Mouse (Mus musculus) spleen, postnatal 0 days (tissue): ENCODE measurements around the gene Olfr586. TPM values are rescaled to one million over a fixed set of nuclear protein-coding genes. Genes with fewer than 3 reads are reported as not detected.

Experiments
- polyA plus RNA-seq: library from polyadenylated mRNA; unstranded; fragments of >200 nt; fragmentation: Nextera tagmentation; extraction: Ambion mirVana; gene quantifications from 2 replicates; pipeline ENCODE4 v1.2.1, GENCODE M21; 2015

Olfr586 gene
- polyA plus RNA-seq = not detected in 2 replicates

GRCm38 (mm10) chr7:103125538-103125937 is at the start of gene Olfr586:
Olfr586 (minus strand) TSS chr7:103125638.

GRCm38 (mm10) chr7:103156256-103156655 is 30.8 kb upstream of the Olfr586 start, which contains the start of gene Olfr589:
Olfr589 (minus strand) TSS chr7:103156356.

GRCm38 (mm10) chr7:103140579-103140978 is 15.1 kb upstream of the Olfr586 start, which contains the start of gene Olfr588-ps1:
Olfr588-ps1 (plus strand) TSS chr7:103140879.

GRCm38 (mm10) chr7:103097420-103097819 is 28.0 kb downstream of the Olfr586 start, which contains the start of gene Olfr585:
Olfr585 (plus strand) TSS chr7:103097720.

GRCm38 (mm10) chr7:103081585-103081984 is 43.9 kb downstream of the Olfr586 start, which contains the start of gene Olfr584:
Olfr584 (plus strand) TSS chr7:103081885.

Other genes with a start within 250 kb of the Olfr586 start
- not detected in 2 replicates for gene Olfr568, start 248.5 kb downstream of the Olfr586 start, polyA plus RNA-seq
- gene Olfr569, start 234.8 kb downstream of the Olfr586 start, polyA plus RNA-seq = not detected in 2 replicates
- not detected in 2 replicates for gene Olfr570, start 231.1 kb downstream of the Olfr586 start, polyA plus RNA-seq
- not detected in 2 replicates for gene Olfr571, start 208.1 kb downstream of the Olfr586 start, polyA plus RNA-seq
- not detected in 2 replicates for gene Olfr572, start 201.2 kb downstream of the Olfr586 start, polyA plus RNA-seq
- gene Olfr573-ps1, start 183.1 kb downstream of the Olfr586 start, polyA plus RNA-seq = not detected in 2 replicates
- not detected in 2 replicates for gene Olfr574, start 177.2 kb downstream of the Olfr586 start, polyA plus RNA-seq
- not detected in 2 replicates for gene Olfr575, start 166.9 kb downstream of the Olfr586 start, polyA plus RNA-seq
- gene Olfr576, start 163.0 kb downstream of the Olfr586 start, polyA plus RNA-seq = not detected in 2 replicates
- gene Olfr577, start 149.7 kb downstream of the Olfr586 start, polyA plus RNA-seq = not detected in 2 replicates
- not detected in 2 replicates for gene Olfr578, start 136.3 kb downstream of the Olfr586 start, polyA plus RNA-seq
- gene Olfr582, start 87.6 kb downstream of the Olfr586 start, polyA plus RNA-seq = not detected in 2 replicates
- not detected in 2 replicates for gene Olfr583, start 74.3 kb downstream of the Olfr586 start, polyA plus RNA-seq
- gene Olfr584, start 43.8 kb downstream of the Olfr586 start, polyA plus RNA-seq = not detected in 2 replicates
- gene Olfr585, start 27.9 kb downstream of the Olfr586 start, polyA plus RNA-seq = not detected in 2 replicates
- gene Olfr588-ps1, start 15.2 kb upstream of the Olfr586 start, polyA plus RNA-seq = not detected in 2 replicates
- gene Olfr589, start 30.7 kb upstream of the Olfr586 start, polyA plus RNA-seq = not detected in 2 replicates
- gene Olfr591, start 52.7 kb upstream of the Olfr586 start, polyA plus RNA-seq = not detected in 2 replicates
- gene Olfr592, start 59.2 kb upstream of the Olfr586 start, polyA plus RNA-seq = not detected in 2 replicates
- gene Olfr593, start 86.2 kb upstream of the Olfr586 start, polyA plus RNA-seq = not detected in 2 replicates
- gene Olfr594, start 91.4 kb upstream of the Olfr586 start, polyA plus RNA-seq = not detected in 2 replicates
- not detected in 2 replicates for gene Usp17ld, start 126.9 kb upstream of the Olfr586 start, polyA plus RNA-seq
- gene Olfr596, start 180.0 kb upstream of the Olfr586 start, polyA plus RNA-seq = not detected in 2 replicates
- not detected in 2 replicates for gene Olfr597, start 190.7 kb upstream of the Olfr586 start, polyA plus RNA-seq
- gene Olfr598, start 197.9 kb upstream of the Olfr586 start, polyA plus RNA-seq = not detected in 2 replicates
- not detected in 2 replicates for gene Olfr599, start 210.3 kb upstream of the Olfr586 start, polyA plus RNA-seq
- gene Olfr600, start 224.0 kb upstream of the Olfr586 start, polyA plus RNA-seq = not detected in 2 replicates
- not detected in 2 replicates for gene Olfr601, start 237.0 kb upstream of the Olfr586 start, polyA plus RNA-seq